Mouse (Mus musculus) embryo, embryonic 9.5 days (tissue): ENCODE data around the gene Prdm16.

Experiments used
- DNase-seq: peaks from one replicate; pipeline ENCODE4 v3.0.0-alpha.2; 2017; ENCODE audit errors: extremely low spot score

The Prdm16 gene

DNA sequence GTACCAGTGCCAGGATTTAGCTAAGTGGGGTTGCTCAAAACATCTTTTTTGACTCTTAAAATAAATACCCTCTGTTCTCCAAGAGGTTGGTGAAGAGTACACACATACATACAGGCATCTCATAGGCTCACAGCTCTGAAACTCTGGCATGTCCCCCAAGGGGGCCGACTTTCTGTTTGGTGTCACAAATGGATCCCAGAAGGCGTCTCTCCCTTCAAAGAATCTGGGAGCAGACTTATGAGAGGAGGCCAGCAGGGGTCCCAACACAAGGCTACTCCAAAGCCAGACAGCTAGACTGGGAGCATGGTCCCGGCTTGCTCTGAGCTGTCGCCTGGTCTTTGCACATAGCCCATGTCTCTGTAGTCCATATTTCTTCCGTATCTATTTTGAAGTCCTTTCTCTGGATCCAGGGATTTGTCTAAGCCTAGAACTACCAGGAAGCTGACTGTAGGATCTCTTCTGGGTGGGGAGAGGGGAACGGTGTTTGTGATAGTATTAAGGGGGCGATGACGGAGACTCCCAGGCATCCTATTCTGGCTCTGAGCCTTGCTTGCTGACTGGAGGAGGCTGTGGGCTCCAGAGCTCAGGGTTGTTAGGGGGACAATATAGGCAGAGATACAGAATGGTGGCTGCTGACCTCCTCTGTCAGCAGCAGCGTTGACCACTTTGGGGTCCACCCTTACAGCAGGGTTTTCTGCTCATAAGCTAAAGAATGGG, 156.0 kb downstream of the Prdm16 start:
- DNase-seq: no peak

DNA sequence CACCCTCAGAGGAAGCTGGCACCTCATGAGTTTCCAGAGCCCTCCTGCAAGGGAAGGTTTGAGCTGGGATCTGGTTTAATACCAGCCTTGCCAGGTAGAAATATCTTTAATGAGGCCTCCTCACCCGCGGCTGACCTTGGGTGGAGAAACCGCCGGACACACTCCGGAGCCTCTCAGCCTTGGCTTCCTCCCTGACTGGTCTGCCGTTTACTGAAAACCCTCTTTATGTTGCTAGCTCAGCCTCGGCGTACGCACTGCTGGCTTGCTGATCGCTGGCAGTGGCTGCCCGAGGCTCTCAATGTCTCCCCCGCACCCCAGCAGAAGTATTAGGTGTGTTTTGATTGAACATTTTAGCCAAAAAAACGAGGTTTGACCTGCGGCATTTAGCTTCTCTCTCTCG, 156.5 kb downstream of the Prdm16 start:
- DNase-seq: no peak

DNA sequence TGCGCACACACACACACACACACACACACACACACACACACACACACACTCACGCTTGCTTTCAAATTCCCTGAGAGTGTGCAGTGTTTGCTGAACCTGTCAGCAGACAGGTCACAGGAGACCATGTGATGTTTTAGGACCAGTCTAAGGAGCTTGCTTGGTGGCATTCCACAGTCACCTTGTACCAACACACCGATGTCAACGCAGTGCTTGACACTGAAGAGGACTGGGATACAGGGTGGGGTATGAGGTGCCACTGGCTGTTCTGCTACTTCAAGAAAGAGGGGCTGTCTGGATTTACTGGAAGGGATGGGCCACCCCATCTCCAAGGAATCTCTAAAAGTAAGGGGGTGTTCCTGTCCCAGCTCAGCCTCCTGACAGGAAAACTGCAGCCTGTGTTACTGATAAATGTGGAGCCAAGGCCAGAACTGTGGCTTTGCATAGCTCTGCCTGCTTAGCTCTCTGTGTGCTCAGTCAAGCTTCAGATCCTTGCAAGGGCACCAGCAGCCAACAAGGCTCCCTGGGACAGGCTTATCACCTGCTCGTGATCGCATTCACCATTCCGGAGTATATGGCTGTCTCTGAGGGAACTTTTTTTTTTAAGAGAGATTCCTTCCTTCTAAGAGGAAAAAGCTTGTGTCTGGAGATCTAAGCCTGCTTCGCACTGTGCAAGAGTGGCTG, 157.6 kb downstream of the Prdm16 start:
- DNase-seq: no peak

DNA sequence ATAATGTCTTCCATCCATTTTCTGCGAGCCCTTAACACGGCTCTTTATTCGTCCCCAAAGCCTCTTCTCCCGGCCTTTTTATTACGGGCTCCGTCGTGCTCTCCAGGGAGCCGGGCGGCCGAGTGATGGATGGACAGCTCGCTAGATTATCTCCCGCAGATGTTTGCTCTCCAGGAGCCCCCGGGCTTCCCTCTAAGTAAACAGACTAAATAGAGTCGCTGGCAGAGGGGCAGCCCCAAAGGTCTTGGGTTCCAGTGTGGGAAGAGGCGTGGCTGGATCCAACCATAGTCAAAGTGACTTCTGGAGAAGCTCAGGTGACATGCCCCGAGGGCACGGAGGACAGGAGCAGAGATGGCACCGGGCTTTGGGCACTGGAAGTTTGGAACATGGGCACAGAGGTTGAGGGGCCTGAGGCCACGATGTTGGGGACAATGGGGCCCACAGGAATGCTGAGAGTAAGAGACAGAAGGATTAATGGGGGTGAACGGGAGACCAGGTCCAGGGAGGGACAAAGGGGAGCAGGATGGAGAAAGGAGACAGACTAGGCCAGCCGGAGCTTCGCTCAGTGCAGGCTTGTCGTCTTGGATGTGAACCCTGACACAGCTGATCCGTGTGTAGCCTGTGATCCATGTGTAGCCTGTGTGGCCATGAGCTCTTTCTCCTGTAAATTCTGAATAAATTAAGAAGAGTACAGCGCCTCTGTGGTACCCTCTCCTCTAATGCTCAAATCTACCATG, 162.9 kb downstream of the Prdm16 start:
- DNase-seq: peak; percentile 64

DNA sequence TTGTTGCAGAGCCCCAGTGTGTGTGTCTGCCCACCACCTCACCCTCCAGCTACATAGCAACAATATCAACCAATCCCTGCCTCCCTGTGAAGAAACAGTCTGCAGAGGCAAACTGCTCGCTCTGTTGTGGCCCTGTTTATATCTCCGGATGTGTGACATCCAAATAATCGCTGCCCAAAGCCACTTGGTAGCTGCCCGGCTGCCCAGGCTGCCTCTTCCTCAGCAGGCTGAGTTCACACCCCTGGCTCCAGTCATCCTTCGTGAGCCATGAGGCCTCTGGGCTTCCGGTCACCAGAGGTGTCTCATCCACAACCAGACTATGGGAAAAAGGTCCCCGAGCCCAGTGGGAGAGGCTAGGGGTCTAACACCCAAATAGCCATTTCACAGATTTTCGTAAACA, 164.1 kb downstream of the Prdm16 start:
- peak; percentile 54 for DNase-seq

DNA sequence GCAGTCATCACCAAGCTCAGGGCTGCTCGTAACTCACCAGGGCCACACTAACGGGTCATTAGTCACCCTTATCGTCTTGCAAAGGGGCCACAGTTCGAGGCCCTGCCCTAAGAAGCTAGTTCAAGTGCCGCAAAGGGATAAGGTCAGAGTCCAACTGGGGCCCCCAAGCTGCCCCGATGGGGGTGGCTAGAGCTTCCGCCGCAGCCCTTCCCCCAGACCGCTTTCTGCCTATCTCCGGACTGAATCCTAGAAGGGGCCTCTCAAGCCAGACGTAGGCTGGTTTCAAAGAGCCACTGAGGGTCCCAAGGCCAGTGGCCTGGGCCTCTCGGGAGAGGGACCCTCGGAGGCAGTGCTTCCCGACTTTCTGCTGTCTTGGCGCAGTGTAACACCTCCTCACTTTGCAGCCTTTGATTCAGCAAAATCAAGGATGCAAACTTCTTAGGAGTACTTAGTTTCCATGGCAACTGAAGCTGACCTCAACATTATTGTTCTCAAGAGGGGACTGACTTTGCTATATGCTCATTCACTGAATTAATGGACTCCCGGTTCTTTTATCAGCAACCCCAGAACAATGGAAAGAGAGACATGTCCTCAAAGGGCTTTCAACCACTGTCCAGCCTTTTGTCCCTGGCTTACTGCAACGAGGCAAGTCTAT, 165.1 kb downstream of the Prdm16 start:
- peak; percentile 73 for DNase-seq

DNA sequence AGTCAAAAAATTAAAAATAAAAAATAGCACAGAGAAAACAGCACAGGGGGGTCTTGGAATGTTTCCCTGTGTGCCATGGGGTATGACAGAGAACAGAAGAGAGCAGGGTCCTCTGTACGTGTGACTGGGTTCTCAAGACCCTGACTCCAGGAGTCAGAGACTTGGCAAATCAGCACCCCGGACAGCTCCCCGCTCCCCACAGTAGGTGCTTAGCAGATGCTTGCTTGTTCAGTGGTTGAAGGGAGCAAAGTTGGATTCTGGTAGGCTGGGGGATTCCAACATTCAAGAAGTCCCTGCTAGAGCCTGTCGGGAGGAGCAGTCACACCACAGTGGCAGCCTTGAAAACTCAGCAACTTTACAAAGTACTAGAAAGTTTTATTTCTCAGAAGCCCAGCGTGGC, 170.4 kb downstream of the Prdm16 start:
- DNase-seq: peak; percentile 61

DNA sequence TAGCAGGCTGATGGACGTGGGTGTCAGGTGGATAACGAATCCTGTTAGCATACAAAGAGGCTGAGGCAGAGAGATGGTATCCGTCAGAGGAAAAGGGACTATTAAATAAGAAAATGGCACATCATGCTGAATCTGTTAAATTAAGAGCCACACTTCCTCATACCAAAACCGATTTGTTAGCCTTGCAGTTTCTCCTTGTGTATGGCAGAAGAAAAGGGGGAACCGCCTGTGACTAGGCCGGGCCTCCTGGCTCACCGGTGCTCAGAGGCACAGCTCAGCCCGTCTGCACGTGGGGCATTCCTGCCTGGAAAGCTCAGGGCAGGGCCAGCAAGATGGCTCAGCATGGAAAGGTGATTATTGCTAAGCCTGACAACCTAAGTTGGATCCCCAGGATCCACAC, 171.6 kb downstream of the Prdm16 start:
- no peak for DNase-seq

DNA sequence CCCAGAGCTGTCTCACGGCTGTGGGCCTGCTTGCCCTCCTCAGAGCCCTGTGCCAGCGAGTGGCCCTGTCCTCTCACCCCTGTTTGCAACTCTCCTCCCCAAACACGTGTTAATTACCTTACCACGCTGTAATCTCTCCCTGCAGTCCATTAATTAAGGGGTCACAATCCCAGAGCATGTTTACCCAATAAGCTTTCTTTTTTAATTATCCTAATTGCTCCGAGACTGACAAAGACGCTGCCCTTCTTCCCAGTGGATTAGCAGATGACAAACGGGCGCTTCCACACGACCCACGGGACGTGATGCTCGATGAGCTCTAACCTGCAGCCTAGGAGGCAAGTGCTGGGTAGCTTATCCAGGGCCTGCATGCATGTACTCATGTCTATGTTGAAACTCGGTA, 176.7 kb downstream of the Prdm16 start:
- no peak for DNase-seq

DNA sequence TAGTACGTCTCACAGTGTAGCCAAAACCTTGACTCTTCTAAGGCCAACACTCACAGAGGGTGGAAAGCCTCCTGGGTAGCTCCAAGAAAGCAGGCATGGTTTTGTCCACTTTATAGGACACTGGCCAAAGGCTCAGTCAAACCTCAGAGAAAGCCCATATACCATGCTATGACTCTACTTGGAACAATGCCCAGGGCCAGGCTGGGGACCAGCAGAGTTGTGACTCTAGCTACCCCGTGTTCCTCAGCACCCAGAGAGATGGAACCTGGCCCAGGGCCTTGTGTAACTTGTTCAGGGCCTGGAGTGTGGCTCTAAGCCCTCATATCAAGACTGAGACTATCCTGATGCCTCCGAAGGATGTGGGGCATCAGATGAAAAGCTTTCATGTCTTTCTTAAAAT, 178.9 kb downstream of the Prdm16 start:
- DNase-seq: no peak

DNA sequence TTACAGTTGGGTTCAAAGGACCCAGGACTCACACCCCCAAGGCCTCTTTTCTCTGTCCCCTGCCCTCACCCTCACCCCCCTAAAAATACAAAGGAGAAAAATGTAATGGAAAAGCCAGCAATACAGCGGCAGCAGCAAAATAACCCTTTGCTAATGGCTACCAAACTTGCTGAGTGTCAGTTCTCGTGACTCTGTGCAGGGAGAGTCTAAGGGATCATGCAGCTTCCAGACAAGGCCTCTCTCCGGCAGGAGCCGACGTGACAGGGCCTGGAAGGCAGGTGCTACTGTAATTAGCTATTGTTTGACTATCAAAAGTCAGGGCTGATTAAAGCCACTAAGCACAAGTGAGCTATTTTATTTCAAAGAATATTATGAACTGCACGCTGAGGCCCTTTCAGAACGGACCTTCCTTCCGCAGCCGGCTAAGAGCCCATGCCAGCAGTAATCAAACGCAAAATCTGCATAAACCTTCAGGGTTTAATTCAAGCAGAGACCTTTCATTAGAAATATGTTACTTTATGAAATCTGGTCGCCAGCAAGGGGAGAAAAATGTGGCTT, 180.3 kb downstream of the Prdm16 start:
- no peak for DNase-seq

DNA sequence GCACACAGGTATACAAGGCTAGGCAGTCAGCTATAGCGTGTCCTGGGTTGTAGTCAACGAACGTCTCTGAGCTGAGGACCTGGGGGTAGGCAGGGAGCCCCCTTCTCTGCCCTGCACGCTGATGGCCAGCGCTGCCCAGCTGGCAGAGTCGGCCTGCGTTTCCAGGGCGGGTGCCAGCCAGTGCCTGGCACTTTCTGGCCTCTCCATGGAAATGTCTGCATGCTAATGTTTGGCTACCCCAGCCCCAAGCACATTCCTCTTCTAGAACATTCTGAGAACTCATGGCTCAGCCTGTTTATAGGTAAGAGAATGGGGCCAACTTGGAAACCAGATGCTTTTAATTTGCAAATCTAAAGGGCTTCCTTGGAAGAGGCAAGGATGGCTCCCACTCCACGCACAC, 186.2 kb downstream of the Prdm16 start:
- DNase-seq: no peak

DNA sequence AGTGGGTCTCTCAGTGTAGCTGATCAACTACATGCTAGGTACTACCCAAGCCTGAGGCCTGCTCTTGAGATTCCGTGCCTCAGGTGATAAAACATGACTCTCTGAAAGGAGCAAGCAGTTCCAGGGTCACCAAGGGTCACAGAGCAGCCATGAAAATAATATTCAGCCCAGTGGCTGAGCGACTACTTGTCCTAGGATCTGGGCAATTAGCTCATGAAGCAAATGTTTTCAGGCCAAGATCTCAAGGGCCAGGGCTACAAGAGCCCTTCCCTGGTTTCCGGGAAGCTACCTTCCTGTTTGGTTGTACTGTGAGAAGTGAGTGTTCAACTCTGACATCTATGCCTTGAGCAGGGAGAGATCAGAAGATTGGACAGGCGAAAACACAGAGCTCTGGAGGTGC, 186.6 kb downstream of the Prdm16 start:
- no peak for DNase-seq

DNA sequence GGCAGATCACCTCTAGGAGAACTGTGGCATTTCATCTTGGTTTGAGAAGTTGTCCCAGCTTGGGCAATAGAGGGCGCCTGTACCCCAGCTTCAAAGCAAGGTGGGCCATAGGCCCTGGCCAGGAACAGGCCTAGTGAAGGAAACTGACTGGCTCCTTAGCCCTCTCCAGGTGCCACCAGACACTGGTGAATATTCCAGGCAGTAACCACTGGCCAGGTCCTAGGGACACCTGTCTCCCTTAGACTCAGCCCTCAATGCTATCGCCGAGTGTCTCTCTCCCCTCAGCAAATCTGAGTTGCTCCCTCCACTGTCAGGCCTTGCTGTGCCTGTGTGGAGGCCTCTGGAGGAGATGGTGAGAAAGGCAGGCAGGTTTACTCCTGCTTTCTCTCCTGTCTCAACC, 187.3 kb downstream of the Prdm16 start:
- DNase-seq: peak; percentile 63

DNA sequence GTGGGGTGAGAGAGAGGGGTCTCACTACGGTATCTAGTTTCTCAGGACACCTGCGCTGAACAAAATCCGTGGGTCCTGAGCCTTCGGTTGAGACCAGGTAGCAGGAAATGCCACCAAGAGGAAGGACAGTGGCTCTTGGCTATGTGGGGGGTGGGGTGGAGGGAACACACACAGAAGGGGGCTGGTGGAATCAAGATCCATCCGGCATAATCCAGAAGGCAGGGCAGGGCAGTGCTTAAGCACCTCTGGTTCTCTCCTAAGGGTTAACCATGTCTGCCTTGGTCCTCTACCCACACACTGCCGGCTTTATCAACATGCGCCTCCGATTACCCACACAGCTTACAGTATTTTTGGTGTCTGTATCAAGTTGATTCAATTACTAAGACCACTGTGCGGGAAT, 191.0 kb downstream of the Prdm16 start:
- DNase-seq: no peak

DNA sequence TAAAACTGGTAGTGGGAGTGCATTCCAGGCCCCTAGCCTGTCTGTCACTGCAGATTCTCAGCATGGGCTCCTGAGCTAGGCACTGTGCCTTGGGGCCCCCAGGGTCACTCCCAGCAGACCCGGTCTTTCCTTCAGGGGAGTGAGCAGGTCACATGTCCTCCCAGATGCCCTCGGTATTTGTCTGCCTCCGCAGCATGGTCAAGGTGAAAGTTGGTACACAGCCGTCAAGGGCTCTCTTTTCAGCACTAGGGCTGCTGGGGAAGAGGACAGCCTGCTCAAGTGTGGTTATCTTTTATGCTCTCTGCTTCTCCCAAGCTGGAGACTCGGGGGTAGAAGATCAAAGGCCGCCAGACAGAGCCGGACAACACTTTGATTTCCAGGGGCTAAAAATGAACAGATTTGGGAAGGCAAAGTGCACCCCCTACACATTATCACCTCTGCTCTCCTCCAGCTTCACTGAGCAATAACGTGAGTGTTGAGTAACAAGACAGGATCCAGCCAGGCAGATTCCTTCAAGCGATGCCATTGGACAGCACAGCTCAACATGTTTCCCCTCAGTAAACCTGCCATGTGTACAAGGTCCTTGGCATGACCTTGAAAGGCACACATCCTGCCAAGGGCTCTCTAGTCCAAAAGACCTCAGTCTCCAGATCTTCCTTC, 193.9 kb downstream of the Prdm16 start:
- no peak for DNase-seq

DNA sequence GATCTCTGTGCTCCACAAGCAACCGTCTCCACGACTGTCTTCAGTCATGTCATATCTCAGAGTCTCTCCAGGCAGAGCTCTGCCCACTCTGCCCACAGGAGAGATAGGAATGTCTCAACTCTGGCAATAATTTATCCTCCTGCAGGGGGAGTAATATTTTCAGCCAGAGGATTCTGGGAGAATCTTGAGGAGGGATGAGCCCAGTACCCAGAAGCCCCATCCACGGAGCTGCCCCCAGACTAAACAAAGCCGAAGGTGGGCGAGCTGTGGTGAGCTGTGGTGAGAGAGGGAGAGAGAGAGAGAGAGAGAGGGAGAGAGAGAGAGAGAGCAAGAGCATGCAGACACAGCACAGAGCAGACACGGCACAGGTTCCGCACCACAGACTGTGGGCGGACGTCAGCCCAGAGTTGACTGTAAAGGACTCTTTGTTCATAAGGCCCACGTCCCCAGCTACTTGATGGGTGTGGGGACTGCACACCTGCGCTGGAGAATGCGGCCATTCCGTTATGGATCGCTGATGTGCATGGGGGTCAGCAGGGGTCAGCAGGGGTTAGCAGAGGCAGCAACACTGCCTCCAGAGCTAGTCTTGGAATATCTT, 197.1 kb downstream of the Prdm16 start:
- no peak for DNase-seq

DNA sequence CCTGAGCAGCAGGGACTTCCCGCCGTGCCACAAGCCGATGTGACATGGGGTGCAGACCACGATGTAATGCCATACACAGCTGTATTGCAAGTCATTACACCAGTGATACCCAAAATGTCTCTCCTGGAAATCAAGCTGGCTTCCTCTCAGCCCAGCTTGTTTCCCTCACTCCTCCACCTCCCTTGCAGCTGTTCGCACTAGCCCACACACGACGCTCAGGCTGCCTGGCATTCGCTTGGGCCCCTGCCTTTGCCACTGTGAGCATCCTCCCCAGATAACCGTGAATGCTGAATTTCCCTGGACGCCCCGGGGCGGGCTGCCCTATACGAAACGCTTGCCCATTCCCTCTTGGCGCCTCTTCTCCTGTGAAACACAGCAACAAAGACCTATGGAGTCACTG, 198.1 kb downstream of the Prdm16 start:
- no peak for DNase-seq

DNA sequence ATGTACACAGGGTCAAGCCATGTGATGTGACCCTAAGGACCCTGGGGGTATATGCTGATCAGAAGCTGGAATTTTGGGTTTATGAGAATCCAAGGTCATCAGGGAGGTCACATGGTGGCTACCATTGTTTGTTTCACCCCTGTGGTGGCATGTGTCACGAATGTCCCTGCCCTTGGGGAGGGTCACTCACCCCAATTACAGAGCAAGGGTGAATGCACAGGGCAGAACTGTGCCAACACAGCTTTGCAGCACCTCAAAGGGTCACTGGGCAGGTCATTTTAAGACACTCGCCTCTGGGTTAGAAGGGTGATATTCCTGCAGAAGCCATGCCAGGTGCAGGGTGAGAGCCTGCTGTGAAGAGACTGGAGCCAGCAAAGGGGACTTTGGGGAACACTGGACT, 206.9 kb downstream of the Prdm16 start:
- DNase-seq: no peak

DNA sequence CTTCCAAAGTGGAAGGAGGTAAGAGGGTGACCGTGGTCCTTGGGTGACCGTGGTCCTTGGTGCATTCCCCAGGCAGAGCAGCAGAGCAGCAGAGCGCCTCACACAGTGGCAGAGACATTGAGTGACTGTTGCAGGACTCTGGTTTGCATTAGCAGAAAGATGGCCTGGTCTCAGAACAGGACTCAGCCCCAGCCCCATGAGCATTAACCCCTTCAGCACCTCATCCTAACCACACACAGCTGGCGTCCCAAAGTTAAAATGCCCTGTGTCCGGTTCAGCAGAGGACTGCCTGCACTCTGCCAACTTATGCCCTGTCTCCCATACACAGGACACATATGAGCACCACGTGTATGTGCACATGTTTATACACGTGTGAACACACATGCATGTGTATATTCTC, 209.8 kb downstream of the Prdm16 start:
- DNase-seq: no peak

DNA sequence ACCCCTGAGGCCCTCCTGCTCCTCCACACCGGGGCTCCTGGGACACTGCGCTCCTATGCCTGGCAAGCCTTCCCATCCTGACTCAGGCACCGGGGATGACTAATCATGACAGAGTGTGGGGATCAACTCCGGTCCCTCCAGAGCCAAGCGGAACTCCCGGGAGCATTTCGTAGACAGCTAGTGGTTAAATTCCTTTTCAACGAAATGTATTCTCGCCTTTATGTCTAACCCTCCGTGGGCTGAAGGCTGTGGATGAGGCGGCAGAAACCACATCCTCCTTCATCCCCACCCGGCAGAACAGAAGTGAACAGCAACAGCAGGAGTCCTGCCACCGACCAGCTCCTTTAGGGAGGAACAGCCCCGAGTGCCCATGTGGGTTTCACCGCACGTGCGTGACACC, 211.4 kb downstream of the Prdm16 start:
- DNase-seq: no peak
